Mouse (Mus musculus): ENCODE measurements around the gene Gtf2e1.
A peak's percentile ranks its signal among the peaks of the same experiment; 100 is the strongest.

Gene Gtf2e1

GRCm38 (mm10) chr16:37486826-37487612 is 52.6 kb downstream of the Gtf2e1 start:
- no peak for DNase-seq (ENCODE audit: low spot score in 2 of 2)

DNA sequence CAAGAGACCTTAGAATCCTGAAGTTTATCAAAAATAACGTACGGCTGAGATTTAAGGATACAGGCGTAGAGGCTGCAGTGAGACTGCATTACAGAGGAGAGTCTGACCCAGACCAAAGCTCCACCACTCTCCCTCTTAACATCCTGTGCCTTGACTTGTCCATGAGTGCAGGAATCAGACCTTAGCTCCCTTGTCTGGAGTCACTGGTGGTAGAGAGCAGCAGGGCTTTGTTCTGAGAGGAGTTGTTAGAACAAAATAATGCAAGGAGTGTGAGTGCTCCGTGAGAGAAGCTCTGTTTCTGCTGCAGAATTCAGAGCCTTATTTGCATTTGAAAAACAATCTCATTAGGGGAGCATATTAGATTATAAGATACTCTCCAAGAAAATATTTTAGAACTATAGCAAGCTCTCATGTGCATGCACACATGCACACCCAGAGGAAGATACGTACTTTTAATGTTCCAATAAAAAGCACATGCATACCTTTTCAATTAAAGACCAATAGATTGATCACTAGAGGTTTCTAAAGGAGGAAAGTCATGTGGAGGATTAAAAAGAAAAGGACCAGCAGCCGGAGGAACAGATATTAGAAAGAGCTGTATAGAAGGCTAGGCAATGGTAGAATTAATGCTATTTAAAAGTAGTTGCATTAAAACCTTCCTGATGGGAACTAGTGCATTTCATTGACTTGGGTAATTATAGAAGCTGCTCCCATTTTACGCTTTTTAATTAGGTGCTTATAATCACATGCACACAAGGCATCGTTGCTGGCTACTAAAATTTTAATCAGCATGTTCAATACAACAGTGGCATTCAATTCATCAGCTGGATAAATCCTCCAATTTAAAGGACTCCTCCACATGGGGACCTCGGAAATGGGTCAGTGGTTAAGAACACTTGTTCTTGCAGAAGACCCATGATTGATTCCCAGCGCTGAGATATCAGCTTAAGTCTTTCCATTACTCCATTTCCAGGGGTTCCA is 61.0 kb downstream of the Gtf2e1 start:
- DNase-seq (ENCODE audit: low spot score in 2 of 2): no peak

- no peak for DNase-seq (ENCODE audit: low spot score in 2 of 2)
Measured at GRCm38 (mm10) chr16:37472620-37473312, 66.8 kb downstream of the Gtf2e1 start.

- DNase-seq (ENCODE audit: low spot score in 2 of 2): no peak
Measured at GRCm38 (mm10) chr16:37469595-37469994, 70.0 kb downstream of the Gtf2e1 start.

- DNase-seq (ENCODE audit: low spot score in 2 of 2): no peak
Measured at GRCm38 (mm10) chr16:37463981-37464380, 75.6 kb downstream of the Gtf2e1 start.

- peak in 1 of 2 experiments; percentile 50 for DNase-seq (ENCODE audit: low spot score in 2 of 2)
Measured at GRCm38 (mm10) chr16:37462886-37463285, 76.7 kb downstream of the Gtf2e1 start.

DNA sequence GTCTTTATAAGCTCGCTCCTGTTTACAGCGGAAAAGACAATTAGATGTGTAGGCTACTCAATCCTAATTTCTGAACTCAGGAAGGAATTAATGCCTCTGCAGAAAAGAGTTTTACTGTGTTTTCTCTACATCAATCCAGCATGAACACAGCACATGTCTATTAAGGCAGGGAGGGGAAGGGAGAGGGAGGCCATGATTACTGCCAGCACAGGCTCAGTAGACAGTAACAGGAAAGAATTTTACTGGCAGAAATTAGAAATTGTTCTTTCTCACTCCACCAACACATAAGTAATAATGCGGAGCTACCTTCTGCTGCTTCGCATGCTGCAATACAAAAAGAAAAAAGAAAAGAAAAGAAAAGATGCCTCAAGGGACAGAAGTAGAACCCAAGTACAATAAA is 78.0 kb downstream of the Gtf2e1 start:
- DNase-seq (ENCODE audit: low spot score in 2 of 2): no peak

Data from right cerebral cortex, postnatal 36 days (tissue).